8 mouse cellular contexts compared by ENCODE assay signal in genomic region chr13:43304700-43305099, GRCm38 (mm10). TPM values are rescaled to one million over a fixed set of nuclear protein-coding genes. Genes with fewer than 3 reads are reported as not detected.
DNase-seq lines count a peak whose midpoint lies in the region; ATAC-seq and TF ChIP-seq lines count a peak whose summit lies in the region.

No protein-coding gene starts in this region.

- ATAC-seq in forebrain, embryonic 15.5 days (replicated peaks): peak; percentile 11
- peak; percentile 25 for ATAC-seq in hindbrain, embryonic 16.5 days
- ATAC-seq in liver, embryonic 12.5 days: no peak

- peak overlapping the region; percentile 70 for H3K4me3 ChIP-seq in forebrain, embryonic 15.5 days
- H3K4me3 ChIP-seq in hindbrain, embryonic 16.5 days (ENCODE audit: low read length): peak overlapping the region; percentile 93
- peak overlapping the region; percentile 68 for H3K4me3 ChIP-seq in liver, embryonic 12.5 days
- H3K4me3 ChIP-seq in myocyte: peak overlapping the region; percentile 90

- peak overlapping the region; percentile 89 for H3K27ac ChIP-seq in forebrain, embryonic 15.5 days (replicated peaks)
- peak overlapping the region; percentile 88; the same call in 1 of the 2 replicates for H3K27ac ChIP-seq in hindbrain, embryonic 16.5 days (ENCODE audit: low read depth, low read length)
- H3K27ac ChIP-seq in liver, embryonic 12.5 days: no peak overlapping the region

- no peak for TF ChIP-seq CTCF in brain, embryonic 14.5 days (IDR thresholded peaks at IDR 0.05; ENCODE audit: borderline replicate concordance, extremely low read depth, insufficient read depth, insufficient read length)

- no peaks in the 10 kb centered on the region for H3K36me3 ChIP-seq in forebrain, embryonic 15.5 days
- H3K36me3 ChIP-seq in hindbrain, embryonic 16.5 days (ENCODE audit: control insufficient read depth, insufficient read depth, low read length): no peaks in the 10 kb centered on the region
- H3K36me3 ChIP-seq in liver, embryonic 12.5 days: no peaks in the 10 kb centered on the region
- H3K36me3 ChIP-seq in myocyte (ENCODE audit: control insufficient read depth, insufficient read depth): no peaks in the 10 kb centered on the region

- peaks cover 40% of the 10 kb centered on the region for H3K4me1 ChIP-seq in forebrain, embryonic 15.5 days
- peaks cover 33% of the 10 kb centered on the region for H3K4me1 ChIP-seq in hindbrain, embryonic 16.5 days (ENCODE audit: control insufficient read depth, insufficient read depth, low read depth, low read length)
- H3K4me1 ChIP-seq in liver, embryonic 12.5 days: peaks cover 48% of the 10 kb centered on the region

- no peaks in the 10 kb centered on the region for H3K27me3 ChIP-seq in forebrain, embryonic 15.5 days
- H3K27me3 ChIP-seq in hindbrain, embryonic 16.5 days (replicated peaks; ENCODE audit: control insufficient read depth, insufficient read depth, low read length): no peaks in the 10 kb centered on the region
- H3K27me3 ChIP-seq in liver, embryonic 12.5 days (replicated peaks): peaks cover 73% of the 10 kb centered on the region
- H3K27me3 ChIP-seq in myocyte (ENCODE audit: control insufficient read depth, insufficient read depth, insufficient read length): no peaks in the 10 kb centered on the region

- TF ChIP-seq POLR2A in brain, embryonic 14.5 days (IDR thresholded peaks at IDR 0.05; ENCODE audit: borderline replicate concordance, extremely low read depth, insufficient read depth, insufficient read length, poor library complexity, severe bottlenecking): no peak
- no peak for TF ChIP-seq POLR2A in myocyte (IDR thresholded peaks at IDR 0.05; ENCODE audit: insufficient read length, low read depth)

- peak overlapping the region; percentile 88 for H3K4me2 ChIP-seq in forebrain, embryonic 15.5 days (replicated peaks)
- H3K4me2 ChIP-seq in hindbrain, embryonic 16.5 days (ENCODE audit: low read length): peak overlapping the region; percentile 63
- peak overlapping the region; percentile 99 for H3K4me2 ChIP-seq in liver, embryonic 12.5 days
- peak overlapping the region; percentile 100 for H3K4me2 ChIP-seq in myocyte (ENCODE audit: low read depth)

- WGBS in forebrain, embryonic 15.5 days: 20% methylated on average over 11 of the region's 11 CpGs
- 9% methylated on average over 11 of the region's 11 CpGs for WGBS in hindbrain, embryonic 16.5 days
- 26% methylated on average over 11 of the region's 11 CpGs for WGBS in liver, embryonic 12.5 days (ENCODE audit: insufficient replicate concordance)

- no peaks in the 10 kb centered on the region for H3K9me3 ChIP-seq in forebrain, embryonic 15.5 days
- H3K9me3 ChIP-seq in hindbrain, embryonic 16.5 days (ENCODE audit: control insufficient read depth, low read length): peaks cover 5% of the 10 kb centered on the region; the same call in 1 of the 2 replicates
- H3K9me3 ChIP-seq in liver, embryonic 12.5 days (replicated peaks): 0 out of 2 replicates have a peak, but pooled peaks cover 4% of the 10 kb centered on the region

- peak; percentile 56 to 64 for DNase-seq in layer of hippocampus, postnatal 10 days (ENCODE audit: low spot score in 2 of 2)
- no peak for DNase-seq in layer of hippocampus, postnatal 25 days (ENCODE audit: extremely low spot score in 1 of 2, low spot score in 1 of 2)
- peak; percentile 48 for DNase-seq in brain, embryonic 14.5 days (ENCODE audit: low read depth)
- DNase-seq in spleen, postnatal 36 days (ENCODE audit: low spot score in 2 of 2): no peak

- H3K79me2 ChIP-seq in myocyte (ENCODE audit: control insufficient read depth, insufficient read depth): peaks cover 36% of the 10 kb centered on the region

- H3ac ChIP-seq in myocyte (ENCODE audit: control insufficient read depth, insufficient read length): no peak overlapping the region

- H3K9ac ChIP-seq in forebrain, embryonic 15.5 days (replicated peaks): peak overlapping the region; percentile 78
- peak overlapping the region; percentile 93 for H3K9ac ChIP-seq in hindbrain, embryonic 16.5 days (ENCODE audit: low read depth, low read length)
- H3K9ac ChIP-seq in liver, embryonic 12.5 days: no peak overlapping the region

TF ChIP-seq in myocyte, 11 proteins besides CTCF, POLR2A, EP300 and RAD21:
- TF ChIP-seq MYOD1 (IDR thresholded peaks at IDR 0.05; ENCODE audit: control insufficient read depth in 1 of 3, insufficient read length in 2 of 3, low read depth in 2 of 3) (peak in 1 of 3 experiments; percentile 2), TCF12 (IDR thresholded peaks at IDR 0.05; ENCODE audit: insufficient read depth, poor library complexity, severe bottlenecking) (no peak)
TF ChIP-seq in myocyte: peak in this region for 1.

RNA-seq across cellular contexts. Expression of gene Gfod1, which starts 0.7 kb away (rescaled TPM):
- 10 to 100 TPM; 42.2 to 42.8 TPM for total RNA-seq in layer of hippocampus, postnatal 10 days (2021)
- total RNA-seq in layer of hippocampus, postnatal 25 days (2021): 10 to 100 TPM; 86.7 to 93.1 TPM
- polyA plus RNA-seq in brain, embryonic 14.5 days (2012; rRNA removed): 5.6 and 9.8 TPM in 2 replicates
- 1.8 and 2.3 TPM in 2 replicates for polyA plus RNA-seq in forebrain, embryonic 15.5 days (2015; fragmentation: Nextera tagmentation; extraction: Ambion mirVana)
- polyA plus RNA-seq in hindbrain, embryonic 16.5 days (2015; fragmentation: Nextera tagmentation; extraction: Ambion mirVana): 2.2 and 2.4 TPM in 2 replicates
- 0.18 and 0.54 TPM in 2 replicates for polyA plus RNA-seq in liver, embryonic 12.5 days (2016; fragmentation: Nextera tagmentation; extraction: Ambion mirVana)
- 6.5 TPM for polyA plus RNA-seq in myocyte (2012; fragmentation: generic; extraction: Trizol)

Comparison
In these comparisons a context has a peak if more than half of its experiments do, and no peak if none do; other contexts are left out.
1. DNase-seq: peak in layer of hippocampus, postnatal 10 days (2 of 2) and brain, embryonic 14.5 days (single experiment); none in layer of hippocampus, postnatal 25 days (0 of 2) and spleen, postnatal 36 days (0 of 2).
2. Peak in every context shown above with its lines, with median percentiles within 50 percentile points of each other: H3K4me2 ChIP-seq and H3K4me3 ChIP-seq.